ENCODE assay signal across 9 mouse cellular contexts in genomic region chr2:153070762-153071490, GRCm38 (mm10). TPM values are rescaled to one million over a fixed set of nuclear protein-coding genes. Genes with fewer than 3 reads are reported as not detected.
DNase-seq lines count a peak whose midpoint lies in the region; ATAC-seq lines count a peak whose summit lies in the region.
"Had no signal": no experiment of that assay in that cellular context is flagged by ENCODE, and none has a peak within 500 bp of the region (broad histone marks: within the 10 kb centered on the region; RNA-seq: fewer than 3 reads in every experiment).

No protein-coding gene starts in this region.

- no peak overlapping the region for H3K9ac ChIP-seq in hindbrain, embryonic 15.5 days
- no peak overlapping the region for H3K9ac ChIP-seq in midbrain, embryonic 15.5 days

- peak overlapping the region; percentile 35 for H3K4me2 ChIP-seq in hindbrain, embryonic 15.5 days
- peak overlapping the region; percentile 30 for H3K4me2 ChIP-seq in midbrain, embryonic 15.5 days

- 9% methylated on average over 23 of the region's 23 CpGs for WGBS in hindbrain, embryonic 15.5 days
- 8% methylated on average over 23 of the region's 23 CpGs for WGBS in midbrain, embryonic 15.5 days

- peak; percentile 38 to 45 for DNase-seq in adrenal gland, adult 18-20 months (ENCODE audit: low spot score in 2 of 2)
- DNase-seq in adrenal gland, adult 8-10 months: no peak
- DNase-seq in urinary bladder, postnatal 25 days (ENCODE audit: low spot score): peak; percentile 26
- DNase-seq in urinary bladder, postnatal 36 days (ENCODE audit: low spot score in 2 of 2): no peak
- DNase-seq in yolk sac, embryonic 10.5 days (ENCODE audit: low spot score): no peak

- no peaks in the 10 kb centered on the region for H3K9me3 ChIP-seq in hindbrain, embryonic 15.5 days
- H3K9me3 ChIP-seq in midbrain, embryonic 15.5 days: no peaks in the 10 kb centered on the region

- H3K36me3 ChIP-seq in hindbrain, embryonic 15.5 days: no peaks in the 10 kb centered on the region
- no peaks in the 10 kb centered on the region for H3K36me3 ChIP-seq in midbrain, embryonic 15.5 days (replicated peaks)

- H3K27ac ChIP-seq in hindbrain, embryonic 15.5 days (replicated peaks): no peak overlapping the region
- no peak overlapping the region for H3K27ac ChIP-seq in midbrain, embryonic 15.5 days
- H3K27ac ChIP-seq: macrophage had no signal

- peaks cover 52% of the 10 kb centered on the region for H3K27me3 ChIP-seq in hindbrain, embryonic 15.5 days
- peaks cover 44% of the 10 kb centered on the region for H3K27me3 ChIP-seq in midbrain, embryonic 15.5 days (replicated peaks)

- H3K4me1 ChIP-seq in hindbrain, embryonic 15.5 days (replicated peaks): peaks cover 12% of the 10 kb centered on the region; the same call in 1 of the 2 replicates
- H3K4me1 ChIP-seq in midbrain, embryonic 15.5 days: peaks cover 8% of the 10 kb centered on the region; the same call in 1 of the 2 replicates

- ATAC-seq in hindbrain, embryonic 15.5 days (ENCODE audit: low FRiP score, low read depth): no peak
- ATAC-seq in midbrain, embryonic 15.5 days (replicated peaks): no peak
- ATAC-seq in activated CD4-positive, CD25-positive, alpha-beta regulatory T cell, adult 4 months: no peak

- H3K4me3 ChIP-seq in hindbrain, embryonic 15.5 days: peak overlapping the region; percentile 17; the same call in 1 of the 2 replicates
- peak overlapping the region; percentile 29; the same call in 1 of the 2 replicates for H3K4me3 ChIP-seq in midbrain, embryonic 15.5 days

RNA-seq across cellular contexts. Expression of gene Ccm2l, which starts 5.2 kb away (rescaled TPM):
- 10 to 100 TPM; 10.2 to 10.7 TPM for total RNA-seq in adrenal gland, adult 18-20 months (2021)
- total RNA-seq in adrenal gland, adult 8-10 months (2022): 10 to 100 TPM in 3 of 4 experiments, 1 to 10 TPM in 1; 9.0 to 19.5 (median 14.7) TPM
- 2.0 and 2.1 TPM in 2 replicates for polyA plus RNA-seq in hindbrain, embryonic 15.5 days (2015; fragmentation: Nextera tagmentation; extraction: Ambion mirVana)
- polyA plus RNA-seq in midbrain, embryonic 15.5 days (2015; fragmentation: Nextera tagmentation; extraction: Ambion mirVana): 1.7 and 2.7 TPM in 2 replicates
- polyA plus RNA-seq in activated CD4-positive, CD25-positive, alpha-beta regulatory T cell, adult 4 months (2017; shearing (Covaris generic)): not detected
- polyA plus RNA-seq: macrophage had no signal

RNA-seq across cellular contexts. Expression of gene Hck, which starts 37.3 kb away (rescaled TPM):
- 1 to 10 TPM; 3.9 to 4.2 TPM for total RNA-seq in adrenal gland, adult 18-20 months (2021)
- 1 to 10 TPM; 3.3 to 5.5 (median 4.5) TPM for total RNA-seq in adrenal gland, adult 8-10 months (2022)
- 3.7 and 4.4 TPM in 2 replicates for polyA plus RNA-seq in hindbrain, embryonic 15.5 days (2015; fragmentation: Nextera tagmentation; extraction: Ambion mirVana)
- polyA plus RNA-seq in midbrain, embryonic 15.5 days (2015; fragmentation: Nextera tagmentation; extraction: Ambion mirVana): 2.9 and 3.3 TPM in 2 replicates
- polyA plus RNA-seq in activated CD4-positive, CD25-positive, alpha-beta regulatory T cell, adult 4 months (2017; shearing (Covaris generic)): under 1 TPM in 1 of 2 experiments, not detected in 1; 0.97 TPM

RNA-seq across cellular contexts. Expression of gene Xkr7, which starts 39.3 kb away (rescaled TPM):
- 1 to 10 TPM in 1 of 2 experiments, under 1 TPM in 1; 0.86 to 1.3 TPM for total RNA-seq in adrenal gland, adult 18-20 months (2021)
- total RNA-seq in adrenal gland, adult 8-10 months (2022): 1 to 10 TPM; 1.2 to 2.3 (median 1.7) TPM
- polyA plus RNA-seq in hindbrain, embryonic 15.5 days (2015; fragmentation: Nextera tagmentation; extraction: Ambion mirVana): 1.9 and 2.1 TPM in 2 replicates
- 1.9 and 2.1 TPM in 2 replicates for polyA plus RNA-seq in midbrain, embryonic 15.5 days (2015; fragmentation: Nextera tagmentation; extraction: Ambion mirVana)
- polyA plus RNA-seq in activated CD4-positive, CD25-positive, alpha-beta regulatory T cell, adult 4 months (2017; shearing (Covaris generic)): not detected
- polyA plus RNA-seq: macrophage had no signal

RNA-seq across cellular contexts. Expression of gene Pdrg1, which starts 55.7 kb away (rescaled TPM):
- 100 to 1,000 TPM; 187 to 200 TPM for total RNA-seq in adrenal gland, adult 18-20 months (2021)
- total RNA-seq in adrenal gland, adult 8-10 months (2022): 100 to 1,000 TPM; 207 to 252 (median 221) TPM
- 234 TPM in 2 replicates for polyA plus RNA-seq in hindbrain, embryonic 15.5 days (2015; fragmentation: Nextera tagmentation; extraction: Ambion mirVana)
- polyA plus RNA-seq in midbrain, embryonic 15.5 days (2015; fragmentation: Nextera tagmentation; extraction: Ambion mirVana): 234 and 236 TPM in 2 replicates
- polyA plus RNA-seq in activated CD4-positive, CD25-positive, alpha-beta regulatory T cell, adult 4 months (2017; shearing (Covaris generic)): 100 to 1,000 TPM; 159 to 185 TPM

Comparison
In these comparisons a context has a peak if more than half of its experiments do, and no peak if none do; other contexts are left out.
1. DNase-seq: peak in adrenal gland, adult 18-20 months (2 of 2) and urinary bladder, postnatal 25 days (single experiment); none in adrenal gland, adult 8-10 months (single experiment), urinary bladder, postnatal 36 days (0 of 2) and yolk sac, embryonic 10.5 days (single experiment).